Mouse (Mus musculus) induced T-regulatory cell, adult 2 months (primary cell): ENCODE results near the gene Magi2.
"Not testable (repeated sequence)": the region's sequence is repeated elsewhere in the genome, so short reads cannot be mapped to it uniquely, and the experiment has no call there.

ENCODE experiments used
- DNase-seq: peaks from one replicate; pipeline ENCODE4 v3.0.0-alpha.2; 2012; ENCODE audit warnings: low read depth

The Magi2 gene

GRCm38 (mm10) chr5:19226866-19227243, at the start of gene Magi2:
Gene Magi2 (plus strand): TSS chr5:19227036.
- DNase-seq = no peak

- DNase-seq = no peak
These were observed 48.2 kb upstream of the Magi2 start for GRCm38 (mm10) chr5:19178594-19178993.

- DNase-seq = no peak
These were observed 40.7 kb upstream of the Magi2 start for GRCm38 (mm10) chr5:19186175-19186574.

- DNase-seq = no peak
These were observed 15.2 kb upstream of the Magi2 start for GRCm38 (mm10) chr5:19211665-19212064.

GRCm38 (mm10) chr5:19226144-19226865, 531 bp upstream of the Magi2 start:
- DNase-seq = no peak

- no peak for DNase-seq
These were observed 445 bp downstream of the Magi2 start for GRCm38 (mm10) chr5:19227281-19227680.

- DNase-seq = no peak
These were observed 1.0 kb downstream of the Magi2 start for GRCm38 (mm10) chr5:19227791-19228331.

GRCm38 (mm10) chr5:19241797-19242196, 15.0 kb downstream of the Magi2 start:
- DNase-seq = no peak

GRCm38 (mm10) chr5:19246426-19246825, 19.6 kb downstream of the Magi2 start:
- no peak for DNase-seq

GRCm38 (mm10) chr5:19247266-19247665, 20.4 kb downstream of the Magi2 start:
- DNase-seq = no peak

GRCm38 (mm10) chr5:19262816-19263215, 36.0 kb downstream of the Magi2 start:
- no peak for DNase-seq

GRCm38 (mm10) chr5:19264627-19265026, 37.8 kb downstream of the Magi2 start:
- DNase-seq = no peak

GRCm38 (mm10) chr5:19292581-19292980, 65.7 kb downstream of the Magi2 start:
- DNase-seq = no peak

GRCm38 (mm10) chr5:19306656-19307055, 79.8 kb downstream of the Magi2 start:
- DNase-seq = no peak

GRCm38 (mm10) chr5:19309870-19310269, 83.0 kb downstream of the Magi2 start:
- no peak for DNase-seq

GRCm38 (mm10) chr5:19322532-19322931, 95.7 kb downstream of the Magi2 start:
- no peak for DNase-seq

GRCm38 (mm10) chr5:19337561-19337960, 110.7 kb downstream of the Magi2 start:
- no peak for DNase-seq

- DNase-seq = no peak
These were observed 141.3 kb downstream of the Magi2 start for GRCm38 (mm10) chr5:19368175-19368574.

GRCm38 (mm10) chr5:19395876-19396275, 169.0 kb downstream of the Magi2 start:
- no peak for DNase-seq

GRCm38 (mm10) chr5:19400299-19400698, 173.5 kb downstream of the Magi2 start:
- DNase-seq = no peak

- DNase-seq = peak; percentile 23
These were observed 174.0 kb downstream of the Magi2 start for GRCm38 (mm10) chr5:19400738-19401408.

GRCm38 (mm10) chr5:19404268-19404667, 177.4 kb downstream of the Magi2 start:
- not testable (repeated sequence) for DNase-seq

GRCm38 (mm10) chr5:19414556-19414955, 187.7 kb downstream of the Magi2 start:
- no peak for DNase-seq
